Mouse (Mus musculus) G1E-ER4 (cell line): ENCODE data around the gene Lhx8. TPM values are rescaled to one million over a fixed set of nuclear protein-coding genes. Genes with fewer than 3 reads are reported as not detected.

Source experiments
- GATA1 ChIP-seq: IDR thresholded peaks from one replicate; pipeline ENCODE4 v1.8.0; 2012; ENCODE audit warnings: low read length, inconsistent platforms
- polyA plus RNA-seq: library from polyadenylated mRNA; stranded (reverse); fragments of >175 nt; gene quantifications from 2 replicates; pipeline ENCODE4 v1.2.3, GENCODE M21; 2012

The Lhx8 gene
- polyA plus RNA-seq, 1 experiment = not detected

DNA sequence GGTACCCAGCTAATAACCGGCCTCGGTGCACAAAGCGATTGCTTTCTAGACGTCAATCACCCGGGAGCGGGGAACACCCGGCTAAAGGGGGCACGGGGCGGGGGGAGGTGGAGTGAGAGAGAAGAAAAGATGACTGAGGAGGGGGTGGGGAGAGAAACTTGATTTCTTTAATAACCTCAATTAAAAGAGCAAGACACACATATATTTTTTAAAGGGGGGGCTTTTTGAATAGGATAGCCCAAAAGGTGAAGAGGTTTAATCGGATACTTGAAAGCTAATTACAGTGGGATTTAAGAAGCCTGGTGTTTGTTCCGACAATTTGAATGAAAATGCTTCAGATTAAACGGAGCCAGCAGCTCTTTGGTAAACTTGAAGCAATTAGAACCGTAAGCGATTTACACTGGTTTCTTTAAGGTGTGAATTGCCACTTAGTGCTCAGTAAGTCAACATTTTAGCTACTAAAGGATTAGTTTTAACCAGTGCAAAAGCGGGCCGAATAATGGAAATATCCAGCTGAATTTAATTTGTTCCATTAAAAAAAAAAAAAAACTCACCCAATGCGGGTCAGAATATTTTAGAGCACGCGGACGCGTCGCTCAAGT lies 1.6 kb downstream of the Lhx8 start:
- TF ChIP-seq GATA1 = no peak

DNA sequence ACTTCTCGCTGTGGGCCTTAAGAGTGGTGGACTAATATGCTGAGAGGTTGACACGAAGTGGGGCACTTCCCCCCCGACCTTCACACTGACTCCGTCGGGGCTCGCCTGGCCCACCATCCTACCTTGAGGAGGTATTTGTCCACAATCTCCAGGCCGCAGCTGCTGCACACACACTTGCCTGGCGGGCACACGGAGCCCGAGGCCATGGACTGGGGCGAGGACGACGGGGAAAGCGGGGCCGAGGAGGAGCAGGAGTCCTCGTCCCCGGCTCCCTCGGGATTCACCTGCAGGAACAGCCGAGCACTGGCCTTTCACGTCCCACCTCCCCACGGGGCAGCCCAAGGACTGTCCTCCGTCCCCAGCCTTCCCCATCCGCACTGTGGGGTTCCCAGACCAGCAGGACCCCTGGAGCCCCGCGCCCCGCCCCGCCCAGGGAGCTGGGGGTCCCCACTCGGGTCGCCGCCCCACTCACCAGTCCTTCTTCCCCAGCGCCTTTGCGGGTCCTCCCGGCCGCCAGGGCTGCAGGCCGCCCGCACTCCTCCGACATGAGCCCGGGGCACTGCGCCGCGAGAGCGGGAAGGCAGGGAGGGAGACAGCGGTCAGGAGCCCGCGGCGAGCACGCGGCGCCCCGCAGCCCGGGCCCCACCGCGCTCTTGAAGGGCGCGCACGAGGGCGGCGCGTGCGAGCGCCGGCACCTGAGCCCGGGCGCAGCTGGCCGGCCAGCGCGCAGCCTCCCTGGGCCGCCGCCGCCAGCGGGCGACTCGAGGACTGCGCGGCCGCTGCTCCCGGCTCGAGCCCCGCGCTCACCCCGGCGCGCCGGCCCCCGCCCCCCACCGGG lies 2.4 kb downstream of the Lhx8 start:
- TF ChIP-seq GATA1 = no peak

DNA sequence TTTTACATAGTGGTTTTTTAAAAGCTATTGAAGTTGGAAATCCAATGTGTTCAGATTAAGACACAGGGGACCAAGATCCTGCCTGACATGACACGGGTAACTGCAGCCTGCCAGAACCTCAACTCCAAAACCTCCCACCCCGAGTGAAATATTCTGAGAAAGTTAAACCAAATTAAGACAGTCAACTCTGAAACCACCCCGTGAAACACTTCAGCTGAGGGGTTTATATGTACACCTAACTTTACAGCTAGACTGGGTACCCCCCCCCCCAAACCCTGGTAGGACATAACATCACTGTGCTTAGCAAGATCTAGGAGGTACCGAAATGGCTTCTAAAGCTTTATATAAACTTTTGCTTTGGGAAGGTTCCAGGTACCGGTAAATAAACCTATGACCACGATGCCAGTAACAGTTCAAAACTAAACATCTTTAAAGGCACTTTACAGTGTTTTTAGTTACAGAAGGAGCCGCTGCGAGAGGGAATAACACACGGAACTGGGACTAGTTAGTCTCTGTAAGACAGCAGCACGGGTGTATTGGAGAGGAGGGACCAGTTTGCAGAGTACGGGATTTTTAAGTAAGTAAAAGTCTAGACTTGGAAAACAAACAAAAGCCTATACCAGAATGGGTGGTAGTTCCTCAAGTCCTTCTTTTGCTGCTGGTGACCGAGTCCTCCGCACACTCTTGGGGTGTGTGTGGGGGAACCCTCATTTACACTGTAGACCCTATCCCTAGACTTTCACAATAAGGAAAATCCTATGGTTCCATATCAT lies 3.2 kb downstream of the Lhx8 start:
- TF ChIP-seq GATA1 = no peak

DNA sequence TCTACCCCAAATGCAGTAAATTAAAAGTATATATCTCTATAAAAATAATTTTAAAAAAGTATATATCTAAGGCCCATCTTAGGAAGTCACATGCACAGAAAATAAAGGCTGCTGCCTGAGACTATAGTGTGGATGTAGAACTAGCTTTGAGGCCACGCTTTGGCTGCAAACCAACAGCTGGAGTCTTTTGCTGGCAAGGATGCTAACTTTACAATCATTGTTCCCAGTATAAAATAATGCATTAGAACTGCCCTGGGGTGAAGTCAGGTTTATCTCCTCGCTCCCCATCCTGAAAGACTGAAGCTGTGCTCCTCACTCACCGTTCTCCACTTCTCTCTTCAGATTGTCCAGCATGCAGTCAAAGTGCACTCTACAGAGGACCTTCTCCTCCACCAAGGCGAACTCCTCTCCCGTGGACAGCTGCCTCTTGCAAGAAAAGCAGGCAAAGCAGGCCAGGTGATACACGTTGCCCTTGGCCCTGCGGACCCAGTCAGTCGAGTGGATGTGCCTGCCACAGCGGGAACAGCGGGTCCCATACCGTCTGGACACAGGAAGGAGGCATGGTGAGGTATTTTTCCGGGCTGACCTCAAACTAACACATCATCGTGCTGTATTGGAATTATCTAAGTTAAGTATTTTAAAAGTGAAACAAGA lies 8.4 kb downstream of the Lhx8 start:
- no peak for TF ChIP-seq GATA1

DNA sequence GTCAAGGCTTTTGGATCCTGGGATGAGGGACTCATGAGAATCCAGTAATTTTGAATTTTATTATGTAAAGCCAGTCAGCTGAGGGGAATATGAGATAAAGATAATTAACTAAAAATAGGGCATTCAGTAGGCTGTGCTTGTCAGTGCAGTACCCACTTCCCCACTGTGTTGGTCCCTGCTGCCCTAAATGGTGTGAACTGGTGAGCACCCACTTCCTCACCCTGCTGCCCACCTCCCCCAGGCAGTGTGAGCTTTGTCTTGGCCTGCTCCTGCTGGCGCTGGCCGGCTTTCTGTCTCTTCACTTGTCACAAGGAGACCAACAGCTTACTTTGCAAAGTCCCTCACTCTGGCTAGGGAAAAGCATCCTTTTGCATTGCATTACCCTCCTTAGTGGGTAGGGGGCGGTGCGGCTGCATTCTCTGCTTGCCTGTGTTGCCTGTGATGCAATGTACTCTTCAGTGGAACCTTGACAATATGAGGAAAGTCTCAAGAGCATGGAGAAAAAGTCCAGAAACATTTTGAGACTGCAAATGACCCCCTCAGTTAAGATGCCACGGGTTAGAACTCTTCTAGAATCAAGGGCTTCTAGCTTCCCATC lies 12.7 kb downstream of the Lhx8 start:
- no peak for TF ChIP-seq GATA1

DNA sequence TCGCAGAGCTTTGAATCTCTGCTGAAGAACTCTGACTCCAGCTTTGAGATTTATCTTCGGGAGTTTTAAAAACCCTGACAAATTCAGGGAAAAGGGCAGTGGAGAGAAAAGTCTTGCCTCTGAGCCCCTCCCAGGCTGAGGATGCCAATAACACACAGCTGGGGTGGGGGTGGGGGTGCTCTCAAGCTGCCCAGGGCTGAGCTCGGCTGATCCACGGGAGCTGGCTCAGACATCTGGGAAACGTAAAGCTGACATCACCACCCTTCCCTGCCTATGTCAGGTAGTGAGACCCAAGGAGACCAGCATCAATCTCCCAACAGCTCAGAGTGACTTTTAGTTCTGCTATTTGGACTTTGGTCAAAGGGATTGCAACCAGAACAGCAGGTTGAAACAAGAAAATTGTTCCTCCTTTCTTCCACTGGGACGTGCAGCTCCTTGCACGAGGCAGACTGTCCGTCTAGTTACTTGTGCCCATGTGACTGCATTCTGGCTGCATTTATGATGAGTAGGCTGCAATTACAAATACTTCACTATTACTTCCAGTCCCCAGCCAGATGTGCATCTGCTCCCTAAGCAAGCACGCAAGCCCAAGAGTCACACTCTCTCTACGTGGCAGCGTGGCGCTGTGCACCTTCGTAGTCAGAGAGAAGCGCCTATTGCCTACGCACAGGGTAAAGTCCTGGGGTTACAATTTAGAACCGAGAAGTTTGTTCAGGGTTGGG lies 25.1 kb downstream of the Lhx8 start:
- no peak for TF ChIP-seq GATA1

DNA sequence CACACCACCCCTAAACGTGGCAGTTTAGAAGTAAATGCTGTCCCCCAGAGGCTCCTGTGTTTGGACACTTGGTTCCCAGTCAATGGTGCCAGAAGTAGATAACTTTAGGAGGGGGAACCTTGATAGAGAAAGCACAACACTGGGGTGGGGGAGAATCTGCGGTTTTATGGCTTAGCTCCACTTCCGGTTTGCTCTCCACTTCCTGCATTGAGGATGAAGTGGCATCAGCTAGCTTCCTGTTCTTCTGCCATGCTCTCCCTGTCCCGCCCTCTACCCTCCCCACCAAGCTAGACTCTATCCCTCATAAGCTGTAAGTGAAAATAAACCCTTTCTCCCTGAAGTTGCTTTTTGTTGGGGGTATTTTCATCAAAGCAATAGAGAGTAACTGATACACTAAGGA lies 29.4 kb downstream of the Lhx8 start:
- no peak for TF ChIP-seq GATA1

DNA sequence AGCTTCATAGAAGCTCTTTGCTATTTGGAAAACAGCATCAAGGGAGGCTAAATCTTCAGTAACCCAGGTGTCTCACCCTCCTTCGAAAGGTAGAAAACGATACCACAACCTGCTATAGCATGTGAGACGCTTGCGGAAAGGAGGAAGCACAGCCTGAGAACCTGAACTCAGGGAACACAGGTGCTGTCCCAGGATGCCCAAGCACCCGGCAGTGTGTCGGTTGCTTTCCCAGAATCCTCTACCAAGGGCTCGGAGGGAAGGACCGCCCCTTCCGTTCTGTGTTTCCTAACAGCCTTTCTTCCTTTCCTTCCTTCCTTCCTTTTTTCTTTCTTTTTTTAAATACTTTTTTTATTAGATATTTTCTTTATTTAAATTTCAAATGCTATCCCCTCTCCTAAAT lies 30.5 kb downstream of the Lhx8 start:
- TF ChIP-seq GATA1 = no peak

DNA sequence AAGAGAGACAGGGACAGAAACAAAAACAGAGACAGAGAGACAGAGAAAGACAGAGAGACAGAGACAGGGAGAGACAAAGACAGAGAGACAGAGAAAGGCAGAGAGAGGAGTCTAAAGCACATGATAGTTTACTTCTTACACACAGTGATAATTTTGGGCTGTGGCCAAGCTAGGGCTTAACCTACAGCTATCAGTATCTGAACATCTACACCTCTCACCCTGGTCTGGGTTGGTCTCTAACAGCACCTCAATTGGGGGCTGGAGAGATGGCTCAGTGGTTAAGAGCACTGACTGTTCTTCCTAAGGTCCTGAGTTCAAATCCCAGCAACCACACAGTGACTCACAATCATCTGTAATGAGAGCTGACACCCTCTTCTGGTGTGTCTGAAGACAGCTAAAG lies 32.0 kb downstream of the Lhx8 start:
- TF ChIP-seq GATA1 = no peak

DNA sequence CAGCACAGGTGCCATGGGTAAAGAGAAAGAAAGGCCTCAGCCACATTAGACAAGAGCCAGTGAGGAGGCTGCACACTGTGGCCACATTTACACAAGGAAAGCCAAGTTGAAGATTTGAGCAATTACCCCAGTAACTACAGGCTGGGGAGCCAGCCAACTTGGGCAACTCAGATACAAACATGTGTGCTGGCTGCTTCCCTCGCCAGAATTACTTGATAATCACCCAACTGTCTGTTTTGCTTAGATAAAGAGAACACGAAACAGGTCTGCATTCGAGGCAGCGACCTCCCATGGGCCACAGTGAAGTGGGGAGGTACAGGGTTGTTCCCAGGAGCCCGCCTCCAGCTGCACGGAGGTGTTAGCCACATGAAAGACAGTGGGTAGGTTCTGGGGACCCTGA lies 33.0 kb downstream of the Lhx8 start:
- TF ChIP-seq GATA1 = no peak

DNA sequence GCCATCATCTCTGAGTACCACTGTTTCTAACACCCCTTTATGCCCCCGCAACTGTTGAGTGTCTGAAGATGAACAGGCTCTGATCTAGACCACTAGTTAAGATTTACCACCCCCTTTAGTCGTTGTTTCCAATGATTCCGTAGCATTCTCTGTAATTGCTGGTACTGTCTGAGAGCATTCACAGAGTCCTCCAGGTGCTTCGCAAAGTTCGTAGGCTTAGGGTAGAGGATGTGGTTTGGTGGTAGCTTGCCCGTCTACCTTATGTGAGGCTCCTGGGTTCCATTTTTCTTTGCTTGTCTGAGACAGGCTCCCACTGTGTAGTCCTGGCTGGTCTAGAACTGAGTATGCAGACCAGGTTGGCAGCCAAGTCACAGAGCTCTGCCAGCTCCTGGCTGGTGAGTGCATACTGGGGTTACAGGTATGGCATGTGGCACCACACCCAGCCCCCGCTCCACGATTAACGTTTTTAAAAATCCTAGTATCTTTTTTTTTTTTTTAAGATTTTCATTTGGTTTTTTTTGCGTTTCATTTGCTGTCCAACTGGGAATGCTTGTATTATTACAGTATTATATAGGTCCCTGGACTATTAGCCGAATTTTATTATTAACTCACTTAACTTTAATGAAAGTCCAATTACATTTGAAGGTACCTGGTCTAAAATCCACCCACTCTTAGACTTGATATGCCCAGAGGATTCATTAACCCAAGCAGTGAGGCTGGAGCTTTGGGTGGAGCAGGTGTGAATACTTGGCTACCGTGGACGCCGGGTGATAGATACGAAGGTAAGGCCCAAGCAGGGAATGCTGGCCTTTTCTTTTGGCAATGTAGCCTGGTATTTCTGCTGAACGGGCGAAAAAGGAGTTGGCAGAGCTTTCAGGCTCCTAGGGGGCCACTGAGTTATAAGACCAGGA lies 35.3 kb downstream of the Lhx8 start:
- no peak for TF ChIP-seq GATA1

DNA sequence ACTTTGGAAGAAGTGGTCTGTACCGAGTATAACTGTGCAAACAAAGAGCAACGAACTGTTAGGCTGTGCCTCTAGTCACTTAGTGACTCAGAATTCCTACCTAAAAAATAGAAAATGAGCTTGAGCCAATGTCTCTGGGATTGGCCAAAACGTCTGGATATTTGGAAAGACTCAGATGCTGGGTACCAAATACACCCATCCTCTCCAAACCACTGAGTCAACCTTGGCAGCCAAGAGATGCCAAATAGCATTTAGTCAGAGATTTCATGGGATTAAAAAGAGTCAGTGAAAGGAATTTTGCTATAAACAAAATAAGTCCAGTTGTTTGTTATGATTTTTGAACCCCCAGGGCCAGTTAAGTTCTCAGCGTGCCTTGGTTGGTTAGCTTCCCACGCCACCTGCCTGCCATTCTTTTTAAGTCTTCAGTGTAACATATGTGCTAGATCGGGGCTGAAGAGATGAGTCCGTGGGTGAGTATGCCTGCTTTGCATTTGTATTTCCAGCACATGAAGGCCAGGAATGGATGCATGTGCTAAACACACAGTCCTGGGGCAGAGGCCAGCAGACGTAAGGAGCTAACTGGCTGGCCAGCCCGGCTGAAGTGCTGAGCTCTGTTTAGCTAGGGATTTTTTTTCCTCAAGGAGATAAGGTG lies 36.5 kb downstream of the Lhx8 start:
- no peak for TF ChIP-seq GATA1

DNA sequence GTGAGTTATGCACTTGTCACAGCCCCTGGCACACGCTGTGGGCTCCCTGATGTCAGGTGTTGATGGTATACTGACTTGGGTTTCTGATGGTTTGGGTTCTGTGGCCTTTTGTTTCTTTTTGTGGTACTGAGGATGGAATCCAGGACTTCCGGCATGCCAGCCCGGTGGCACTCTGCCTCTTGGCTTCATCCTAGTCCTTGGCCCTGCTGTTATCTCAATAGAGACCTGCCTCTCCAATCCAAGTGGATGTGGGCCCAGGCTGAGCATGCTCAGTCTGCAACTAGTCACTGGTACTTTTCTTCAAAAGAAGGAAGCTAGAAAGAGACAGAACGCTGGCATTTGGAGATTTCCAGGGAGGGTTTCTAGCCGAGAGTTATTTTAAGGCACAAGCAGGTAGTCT lies 38.3 kb downstream of the Lhx8 start:
- no peak for TF ChIP-seq GATA1

DNA sequence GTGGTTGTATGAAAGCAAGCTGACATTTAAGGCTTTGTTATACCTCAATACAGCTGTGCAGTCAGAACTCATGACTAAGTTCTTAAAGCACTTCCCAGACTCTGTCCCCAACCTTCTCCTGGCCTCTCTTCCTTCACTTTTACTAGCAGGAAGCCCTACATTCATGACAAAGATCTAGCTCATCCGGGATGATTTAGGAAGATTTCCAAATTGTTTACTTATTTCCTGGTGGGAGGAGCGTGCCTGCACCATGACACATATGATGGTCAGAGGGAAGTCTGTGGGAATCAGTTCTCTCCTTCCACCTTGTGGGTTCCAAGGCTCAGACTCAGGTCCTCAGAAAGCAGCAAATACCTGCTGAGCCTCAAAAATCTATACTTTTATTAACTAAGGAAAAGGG lies 40.1 kb downstream of the Lhx8 start:
- TF ChIP-seq GATA1 = no peak
